Mouse (Mus musculus): ENCODE data around the gene Slc5a3. TPM values are rescaled to one million over a fixed set of nuclear protein-coding genes. Genes with fewer than 3 reads are reported as not detected.
A peak's percentile ranks its signal among the peaks of the same experiment; 100 is the strongest.

Gene Slc5a3
- total and polyA plus RNA-seq, 3 experiments, result 1.6 to 8.1 (median 3.2) TPM

DNA sequence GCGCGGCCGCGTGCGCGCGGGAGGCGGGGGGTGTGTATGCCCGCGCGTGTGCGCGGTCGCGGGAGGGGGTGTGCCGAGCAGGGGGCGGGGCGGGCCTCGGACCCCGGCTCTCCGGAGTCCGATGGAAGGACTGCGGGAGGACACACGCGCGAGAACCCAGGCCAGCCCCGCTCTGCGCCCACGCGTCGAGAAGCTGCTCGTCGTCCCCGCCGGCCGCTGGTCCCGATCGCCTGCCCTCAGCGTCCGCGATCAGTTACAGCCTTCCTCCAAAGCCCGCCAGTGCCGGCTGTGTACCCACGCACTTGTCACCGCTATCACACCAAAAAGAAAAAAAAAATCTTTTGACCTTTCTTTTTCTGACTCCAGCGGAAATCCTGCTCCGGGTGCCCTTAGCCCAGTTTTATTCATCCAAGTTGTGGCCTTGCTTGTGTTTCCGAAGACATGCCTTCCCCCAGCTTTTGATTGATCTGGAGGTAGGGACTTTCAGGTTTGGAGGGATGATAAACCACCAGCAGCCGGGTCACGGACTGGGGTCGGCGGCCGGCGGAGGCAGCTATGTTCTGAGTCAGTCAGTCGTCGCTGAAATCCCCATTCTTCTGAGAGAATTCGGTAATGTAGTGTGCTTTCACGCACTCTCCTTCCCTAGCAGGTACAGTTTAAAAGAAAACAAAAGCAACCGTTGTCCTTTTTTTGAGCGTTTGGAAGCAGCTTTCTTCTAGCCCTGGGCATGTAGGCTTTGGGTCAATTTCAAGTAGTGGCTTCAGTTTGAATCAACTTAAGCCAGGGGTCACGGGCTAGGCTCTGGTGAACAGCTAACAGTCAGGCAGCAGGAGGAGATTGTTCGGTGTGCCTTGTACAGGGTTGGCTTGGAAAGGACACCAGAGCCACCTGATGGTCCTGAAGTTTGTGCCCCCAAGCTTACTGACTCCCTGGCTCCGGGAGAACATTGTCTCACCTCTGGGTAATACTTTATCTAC, 810 bp downstream of the Slc5a3 start:
- 7% methylated on average over 63 of the region's 63 CpGs for WGBS

DNA sequence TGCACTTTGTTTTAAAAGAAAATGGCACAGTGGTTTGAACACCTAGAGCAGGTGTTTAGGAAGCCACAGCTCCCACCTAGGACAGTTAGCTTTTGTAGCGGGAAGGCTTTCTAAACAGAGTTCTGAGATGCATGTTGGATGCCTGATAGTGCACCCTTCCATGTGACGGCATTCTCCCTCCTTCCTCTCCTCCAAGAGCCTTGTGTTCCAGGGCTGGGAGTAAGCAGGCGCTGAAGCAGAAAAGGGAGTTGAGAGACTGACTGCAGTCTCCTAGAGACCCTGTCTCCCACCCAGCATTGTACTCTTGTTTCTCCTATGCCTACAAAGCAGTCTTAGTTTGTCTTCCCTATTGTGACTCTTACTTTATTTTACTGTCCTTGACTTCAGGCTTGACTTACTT, 2.1 kb downstream of the Slc5a3 start:
- no peak for DNase-seq
- intact Hi-C loops (cut with DNase I), result no loop called here
- Histone ChIP-seq H3K4me3 (no peak overlapping the region), H3K27ac (no peak overlapping the region), H3K4me1 (ENCODE audit: control insufficient read depth, insufficient read depth, low read length) (peaks cover 2% of the 10 kb centered on the region), H3K79me2 (replicated peaks; ENCODE audit: control insufficient read depth, insufficient read depth, low read length) (no peaks in the 10 kb centered on the region; the same call in 1 of the 2 replicates), H3K36me3 (ENCODE audit: control insufficient read depth, insufficient read depth, low read length) (peaks cover 4% of the 10 kb centered on the region; the same call in 1 of the 2 replicates), H3K9ac (ENCODE audit: low read depth, low read length) (no peak overlapping the region), H3K27me3 (ENCODE audit: control insufficient read depth, insufficient read depth, low read length) (no peaks in the 10 kb centered on the region)
- WGBS, result 82% methylated on average over 3 of the region's 3 CpGs
- no peak for TF ChIP-seq CTCF (IDR thresholded peaks at IDR 0.05)
- no peak for TF ChIP-seq POLR2A (IDR thresholded peaks at IDR 0.05; ENCODE audit: insufficient read depth, low read depth, low read length)
- TF ChIP-seq EP300 (IDR thresholded peaks at IDR 0.05; ENCODE audit: insufficient read depth, low read depth, low read length), result no peak

More for the DNA sequence above, 810 bp downstream of the Slc5a3 start:
- intact Hi-C loops (cut with DNase I), result loop anchor here (2.0 to 5.0 kb wide), 2 partner anchors 42 to 122 kb away; no protein-coding TSS in a partner anchor
- no peak for DNase-seq
- H3K27me3 ChIP-seq (ENCODE audit: control insufficient read depth, insufficient read depth, low read length), result no peaks in the 10 kb centered on the region
- peak overlapping the region; percentile 97 for H3K9ac ChIP-seq (ENCODE audit: low read depth, low read length)
- H3K36me3 ChIP-seq (ENCODE audit: control insufficient read depth, insufficient read depth, low read length), result peaks cover 4% of the 10 kb centered on the region; the same call in 1 of the 2 replicates
- H3K4me1 ChIP-seq (ENCODE audit: control insufficient read depth, insufficient read depth, low read length), result peaks cover 2% of the 10 kb centered on the region
- H3K27ac ChIP-seq, result peak overlapping the region; percentile 96
- TF ChIP-seq EP300 (IDR thresholded peaks at IDR 0.05; ENCODE audit: insufficient read depth, low read depth, low read length), result no peak
- no peak for TF ChIP-seq POLR2A (IDR thresholded peaks at IDR 0.05; ENCODE audit: insufficient read depth, low read depth, low read length)
- no peak for TF ChIP-seq CTCF (IDR thresholded peaks at IDR 0.05)
- no peaks in the 10 kb centered on the region; the same call in 1 of the 2 replicates for H3K79me2 ChIP-seq (replicated peaks; ENCODE audit: control insufficient read depth, insufficient read depth, low read length)
- peak overlapping the region; percentile 93 for H3K4me3 ChIP-seq

DNA sequence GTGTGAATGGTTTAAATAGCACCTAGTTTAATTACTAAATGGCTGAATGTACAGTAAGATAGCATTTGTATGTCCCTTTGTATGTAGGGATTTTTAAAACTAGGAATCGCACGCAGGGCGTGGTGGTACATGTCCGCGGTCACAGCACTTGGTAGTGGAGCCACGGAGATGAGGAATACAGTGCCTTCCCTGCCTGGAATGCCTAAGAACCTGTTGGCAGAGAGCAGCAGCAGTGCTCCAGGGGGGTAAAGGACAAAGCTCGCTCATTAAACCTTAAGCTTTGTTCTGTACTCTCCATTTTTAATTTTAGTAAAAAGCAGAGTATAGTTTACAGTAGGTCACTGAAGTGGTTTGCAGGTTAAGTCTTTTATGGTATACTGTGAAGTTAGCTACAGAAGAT, 3.5 kb downstream of the Slc5a3 start:
- Histone ChIP-seq H3K4me3 (no peak overlapping the region), H3K27ac (no peak overlapping the region), H3K9ac (ENCODE audit: low read depth, low read length) (no peak overlapping the region), H3K36me3 (ENCODE audit: control insufficient read depth, insufficient read depth, low read length) (peaks cover 4% of the 10 kb centered on the region; the same call in 1 of the 2 replicates), H3K79me2 (replicated peaks; ENCODE audit: control insufficient read depth, insufficient read depth, low read length) (no peaks in the 10 kb centered on the region; the same call in 1 of the 2 replicates), H3K27me3 (ENCODE audit: control insufficient read depth, insufficient read depth, low read length) (no peaks in the 10 kb centered on the region), H3K4me1 (ENCODE audit: control insufficient read depth, insufficient read depth, low read length) (peaks cover 2% of the 10 kb centered on the region)
- TF ChIP-seq POLR2A (IDR thresholded peaks at IDR 0.05; ENCODE audit: insufficient read depth, low read depth, low read length), result no peak
- TF ChIP-seq CTCF (IDR thresholded peaks at IDR 0.05), result no peak
- TF ChIP-seq EP300 (IDR thresholded peaks at IDR 0.05; ENCODE audit: insufficient read depth, low read depth, low read length), result no peak
- intact Hi-C loops (cut with DNase I), result no loop called here
- 93% methylated on average over 7 of the region's 7 CpGs for WGBS
- no peak for DNase-seq

DNA sequence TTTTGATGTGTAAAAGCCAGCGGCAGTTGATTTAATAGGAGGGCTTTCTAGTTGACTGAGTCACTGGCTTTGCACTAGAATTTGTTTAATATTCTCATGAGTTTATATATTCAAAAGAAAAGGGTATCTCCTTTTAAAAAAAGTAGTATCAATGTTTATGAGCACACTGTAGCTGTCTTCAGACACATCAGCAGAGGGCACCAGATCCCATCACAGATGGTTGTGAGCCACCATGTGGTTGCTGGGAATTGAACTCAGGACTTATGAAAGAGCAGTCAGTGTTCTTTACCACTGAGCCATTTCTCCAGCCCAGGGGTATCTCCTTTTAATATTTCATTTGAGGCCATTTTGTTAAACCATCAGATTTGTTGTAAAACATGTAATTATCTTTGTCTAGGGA, 4.7 kb downstream of the Slc5a3 start:
- Histone ChIP-seq H3K79me2 (replicated peaks; ENCODE audit: control insufficient read depth, insufficient read depth, low read length) (no peaks in the 10 kb centered on the region; the same call in 1 of the 2 replicates), H3K9ac (ENCODE audit: low read depth, low read length) (no peak overlapping the region), H3K27ac (no peak overlapping the region), H3K27me3 (ENCODE audit: control insufficient read depth, insufficient read depth, low read length) (no peaks in the 10 kb centered on the region), H3K36me3 (ENCODE audit: control insufficient read depth, insufficient read depth, low read length) (peaks cover 7% of the 10 kb centered on the region; the same call in 1 of the 2 replicates), H3K4me3 (no peak overlapping the region), H3K4me1 (ENCODE audit: control insufficient read depth, insufficient read depth, low read length) (peaks cover 2% of the 10 kb centered on the region)
- no peak for DNase-seq
- WGBS, result 100% methylated on average over 1 of the region's 1 CpGs
- intact Hi-C loops (cut with DNase I), result no loop called here
- no peak for TF ChIP-seq EP300 (IDR thresholded peaks at IDR 0.05; ENCODE audit: insufficient read depth, low read depth, low read length)
- peak; percentile 22 for TF ChIP-seq CTCF (IDR thresholded peaks at IDR 0.05)

DNA sequence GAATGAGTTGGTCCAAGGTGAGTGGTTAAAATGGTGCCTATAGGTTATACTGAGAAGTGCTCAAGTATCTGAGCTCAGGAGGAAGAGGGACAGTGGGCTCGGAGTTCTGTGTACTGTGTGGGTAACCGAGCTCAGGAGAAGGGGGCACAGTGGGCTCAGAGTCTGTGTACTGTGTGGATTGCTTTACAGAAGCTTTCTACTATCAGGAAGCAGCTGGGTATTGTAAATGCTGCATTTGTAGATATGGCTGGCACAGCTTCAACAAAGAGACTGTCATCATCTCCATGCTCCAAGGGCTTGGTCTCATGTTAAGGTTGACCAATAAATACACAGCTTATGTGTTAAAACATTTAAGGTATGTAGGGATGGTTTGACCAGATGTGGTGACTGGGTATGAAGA, 6.7 kb downstream of the Slc5a3 start:
- peaks cover 5% of the 10 kb centered on the region; the same call in 1 of the 2 replicates for H3K36me3 ChIP-seq (ENCODE audit: control insufficient read depth, insufficient read depth, low read length)
- intact Hi-C loops (cut with DNase I), result no loop called here
- 84% methylated on average over 2 of the region's 2 CpGs for WGBS

More for the DNA sequence above, 6.7 kb downstream of the Slc5a3 start:
- Histone ChIP-seq H3K27ac (no peak overlapping the region), H3K79me2 (replicated peaks; ENCODE audit: control insufficient read depth, insufficient read depth, low read length) (no peaks in the 10 kb centered on the region; the same call in none of the 2 replicates), H3K4me1 (ENCODE audit: control insufficient read depth, insufficient read depth, low read length) (no peaks in the 10 kb centered on the region; the same call in 1 of the 2 replicates), H3K27me3 (ENCODE audit: control insufficient read depth, insufficient read depth, low read length) (no peaks in the 10 kb centered on the region), H3K9ac (ENCODE audit: low read depth, low read length) (no peak overlapping the region), H3K4me3 (no peak overlapping the region)
- TF ChIP-seq POLR2A (IDR thresholded peaks at IDR 0.05; ENCODE audit: insufficient read depth, low read depth, low read length), result no peak
- TF ChIP-seq EP300 (IDR thresholded peaks at IDR 0.05; ENCODE audit: insufficient read depth, low read depth, low read length), result no peak
- no peak for TF ChIP-seq CTCF (IDR thresholded peaks at IDR 0.05)
- no peak for DNase-seq
